Mouse (Mus musculus): Measurements from ENCODE around the gene Dhcr24.

Gene Dhcr24

DNA sequence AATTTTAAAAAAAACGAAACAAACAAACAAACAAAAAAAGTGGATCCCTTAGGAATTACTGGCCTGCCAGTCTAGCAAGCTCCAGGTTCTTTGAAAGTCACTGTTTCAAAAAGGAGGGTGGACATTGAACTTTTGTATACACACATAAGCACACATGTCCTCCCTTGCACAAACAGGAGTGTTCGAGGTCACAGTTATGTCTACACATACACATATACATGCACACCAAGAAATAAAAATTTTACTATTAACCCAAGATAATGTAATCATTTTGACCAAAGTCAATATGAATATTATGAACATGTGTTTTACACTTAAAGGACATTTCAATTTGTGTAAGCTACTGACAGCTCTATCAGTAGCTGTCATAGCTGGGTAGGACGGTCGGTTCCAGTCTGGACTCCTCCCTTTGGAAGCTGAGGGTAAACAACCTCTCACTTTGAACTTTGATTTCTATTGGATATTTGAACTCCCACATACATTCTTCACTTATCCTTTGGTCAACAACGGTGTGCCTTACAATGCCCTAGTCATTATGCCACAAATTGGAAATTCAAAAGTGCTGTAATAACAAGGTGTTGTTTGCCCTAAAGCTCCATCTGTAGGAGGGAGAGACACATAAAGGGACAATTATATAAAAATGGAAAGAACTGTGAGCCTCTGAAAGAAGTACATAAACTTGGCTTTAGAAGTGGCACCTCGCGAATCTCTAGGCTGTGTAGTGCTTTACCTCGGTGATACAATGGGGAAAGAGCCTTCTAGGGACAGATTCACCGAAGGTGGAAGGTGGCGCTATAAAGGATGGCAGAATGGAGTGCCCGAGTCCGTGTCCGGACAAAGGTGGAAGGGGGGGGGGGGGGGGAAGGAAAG is 1.3 kb upstream of the Dhcr24 start:
- intact Hi-C loops (cut with DNase I): no loop called here

GRCm38 (mm10) chr4:106560213-106560845 is 509 bp upstream of the Dhcr24 start:
- intact Hi-C loops (cut with DNase I): no loop called here

DNA sequence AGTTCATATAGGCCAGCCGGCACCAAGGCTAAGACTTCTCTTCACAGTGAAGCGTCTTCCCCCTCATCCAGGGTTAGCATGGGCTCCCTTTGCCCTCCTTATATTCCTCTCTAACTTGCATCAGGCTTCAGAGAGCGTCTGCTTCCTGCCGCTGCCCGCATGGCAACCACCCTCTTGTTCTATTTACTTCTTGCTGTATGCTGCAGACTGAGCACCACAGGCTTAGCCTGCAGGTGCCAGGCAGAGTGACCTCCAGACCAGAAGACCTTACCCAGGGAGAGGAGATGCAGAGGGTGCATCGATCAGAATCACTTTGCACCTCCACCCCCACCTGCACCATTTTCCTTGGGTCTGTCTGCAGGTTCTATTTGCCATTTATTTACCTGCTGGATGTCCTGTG is 1.2 kb downstream of the Dhcr24 start:
- intact Hi-C loops (cut with DNase I): no loop called here

DNA sequence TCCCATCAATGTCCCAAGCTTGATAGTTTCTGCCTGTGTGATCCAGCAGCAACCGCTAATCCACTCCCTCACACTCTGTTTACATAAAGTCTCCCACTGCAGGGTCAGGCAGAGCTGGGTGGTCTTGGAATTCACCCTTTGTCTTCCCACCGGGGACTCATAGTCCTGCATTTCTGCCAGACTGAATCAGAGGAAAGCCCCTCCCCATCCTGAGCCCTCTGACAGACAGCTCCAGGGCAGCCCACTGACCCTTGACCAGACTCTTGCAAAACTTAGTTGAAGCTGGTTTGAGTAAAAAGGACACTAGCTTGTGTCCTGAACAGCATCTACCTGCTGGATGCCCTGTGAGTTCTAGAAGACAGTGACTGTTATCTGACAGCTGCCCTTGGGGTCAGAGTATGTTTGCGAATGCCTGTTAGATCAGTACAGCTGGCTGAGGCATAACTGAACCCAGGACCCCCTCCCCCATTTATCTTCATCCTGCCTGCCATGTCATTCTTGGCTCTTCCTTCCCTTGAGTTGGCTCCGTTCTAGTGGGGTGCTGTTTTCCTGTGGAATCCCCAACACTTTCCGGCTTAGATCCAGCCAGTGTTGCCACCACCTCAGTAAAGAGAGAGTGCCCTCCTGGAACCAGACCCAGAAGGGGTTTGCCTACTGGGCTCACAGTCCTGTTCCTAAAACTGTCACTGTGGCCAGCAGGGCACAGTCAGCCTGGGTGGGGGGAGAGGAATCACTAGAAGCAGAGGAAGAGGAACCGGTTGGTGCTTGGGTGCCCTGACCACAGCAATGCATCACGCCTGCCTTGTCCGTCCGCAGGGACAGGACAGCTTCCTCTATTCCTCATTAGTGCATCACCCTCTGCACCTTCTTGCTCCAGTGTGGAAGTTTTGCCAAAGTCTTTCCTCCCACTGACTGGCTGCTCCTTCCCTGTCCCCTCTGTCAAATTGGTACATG is 2.3 kb downstream of the Dhcr24 start:
- intact Hi-C loops (cut with DNase I): no loop called here

DNA sequence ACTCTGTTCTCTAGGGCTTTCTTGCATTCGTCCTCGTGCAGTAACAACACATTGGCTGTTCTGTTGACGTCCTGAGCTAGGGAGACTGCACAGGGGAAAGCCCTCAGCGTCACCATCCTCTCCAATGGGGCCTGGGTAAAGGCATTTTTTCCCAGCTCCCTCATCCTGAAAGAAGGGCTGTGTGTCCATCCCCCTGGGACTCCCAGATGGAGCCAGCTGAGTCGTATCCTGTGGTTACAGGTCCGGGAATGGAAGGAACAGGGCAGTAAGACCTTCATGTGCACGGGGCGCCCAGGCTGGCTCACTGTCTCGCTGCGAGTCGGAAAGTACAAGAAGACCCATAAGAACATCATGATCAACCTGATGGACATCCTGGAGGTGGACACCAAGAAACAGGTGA is 3.3 kb downstream of the Dhcr24 start:
- intact Hi-C loops (cut with DNase I): no loop called here

- intact Hi-C loops (cut with DNase I): loop anchor here (5.0 kb wide), 1 partner anchor 37 kb away; no protein-coding TSS in a partner anchor
Observed at GRCm38 (mm10) chr4:106569680-106570079, 8.8 kb downstream of the Dhcr24 start.

GRCm38 (mm10) chr4:106571081-106571724 is 10.4 kb downstream of the Dhcr24 start:
- intact Hi-C loops (cut with DNase I): loop anchor here (5.0 kb wide), 1 partner anchor 39 kb away; no protein-coding TSS in a partner anchor

DNA sequence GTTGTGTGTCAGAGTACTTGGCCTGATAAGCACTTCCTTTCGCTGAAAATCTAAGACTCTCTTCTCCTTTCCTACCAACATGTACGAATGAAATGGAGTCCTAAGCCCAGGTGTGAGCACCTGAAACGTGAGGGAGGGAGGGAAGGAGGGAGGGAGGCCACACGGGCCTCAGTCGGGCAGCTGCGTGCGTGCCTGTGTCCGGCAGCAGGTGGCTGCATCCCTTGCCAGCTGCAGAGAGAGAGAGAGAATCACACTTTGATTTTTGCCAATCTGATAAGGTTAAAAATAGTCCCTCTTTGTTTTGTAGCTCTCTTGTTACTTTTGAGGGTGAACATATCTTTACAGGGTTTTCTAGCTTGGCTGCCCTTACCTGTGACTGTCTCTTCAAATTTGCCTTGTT is 14.2 kb downstream of the Dhcr24 start:
- intact Hi-C loops (cut with DNase I): no loop called here

GRCm38 (mm10) chr4:106577511-106577910 is 16.7 kb downstream of the Dhcr24 start:
- intact Hi-C loops (cut with DNase I): no loop called here

DNA sequence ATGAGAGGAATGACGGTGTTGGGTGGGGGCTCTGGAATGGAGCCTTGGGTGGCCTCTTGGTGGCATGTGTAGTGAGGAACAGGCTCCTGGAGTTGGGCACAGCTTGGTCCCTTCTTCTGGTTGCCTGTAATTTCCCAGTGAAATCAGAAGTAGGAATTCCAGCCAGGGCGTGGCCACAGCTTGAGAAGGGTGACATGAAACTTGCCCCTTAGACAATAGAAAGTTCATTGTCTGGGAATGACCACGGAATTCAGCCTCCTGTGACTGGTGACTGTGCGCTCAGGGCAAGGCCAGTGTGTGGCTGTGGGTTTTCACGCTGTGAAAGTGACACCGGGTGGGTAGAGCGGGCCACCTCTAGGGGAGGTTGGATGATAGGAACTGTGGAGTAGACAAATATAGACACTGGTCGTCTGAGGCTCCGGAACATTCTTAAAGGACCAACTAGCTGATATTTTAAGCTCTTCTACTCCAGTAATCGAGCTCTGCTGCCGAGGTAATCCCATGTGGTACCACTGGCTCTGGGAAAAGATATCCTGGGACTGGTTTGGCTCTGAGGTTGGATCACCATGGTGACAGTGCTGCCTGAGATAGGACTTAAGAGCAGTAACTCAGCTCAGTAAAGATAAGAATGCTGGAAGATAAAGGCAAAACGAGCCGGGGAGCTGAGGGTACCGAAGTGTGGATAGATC is 20.5 kb downstream of the Dhcr24 start:
- intact Hi-C loops (cut with DNase I): no loop called here

GRCm38 (mm10) chr4:106581865-106582204 is 21.0 kb downstream of the Dhcr24 start:
- intact Hi-C loops (cut with DNase I): no loop called here

DNA sequence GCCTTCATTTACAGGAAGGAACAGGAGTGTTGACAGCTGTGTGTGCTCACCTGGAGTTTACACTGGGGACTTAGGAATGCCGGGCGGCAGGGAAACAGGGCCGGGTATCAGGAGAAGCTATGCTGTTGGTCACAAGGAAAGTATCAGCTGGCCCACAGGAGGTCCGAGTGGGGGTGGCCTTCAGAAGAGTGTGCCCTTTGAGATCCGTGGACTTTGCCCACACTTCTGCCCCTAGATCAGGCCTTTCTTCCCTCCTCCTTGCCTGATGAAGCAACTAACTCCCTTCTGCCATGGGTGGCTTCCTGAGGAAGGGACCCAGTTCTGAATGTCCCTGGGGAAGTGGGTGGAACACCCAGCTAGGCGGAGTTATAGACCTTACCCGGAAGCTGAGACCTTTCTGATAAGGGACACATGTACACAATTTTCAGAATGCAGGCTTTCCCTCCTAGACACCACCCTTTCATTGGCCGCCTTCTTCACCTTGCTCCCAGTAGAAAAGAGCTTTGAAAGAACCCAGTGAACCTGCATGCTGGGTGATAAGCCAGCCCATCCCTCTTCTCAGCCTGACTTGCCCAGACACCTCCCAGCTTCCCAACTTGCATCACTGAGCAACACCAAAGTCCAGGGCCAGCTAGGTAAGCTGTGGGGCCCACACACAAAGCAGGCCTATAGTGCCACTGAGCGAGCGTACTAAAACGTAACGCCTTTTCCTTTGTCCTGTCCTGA is 21.8 kb downstream of the Dhcr24 start:
- intact Hi-C loops (cut with DNase I): no loop called here

GRCm38 (mm10) chr4:106584665-106585064 is 23.8 kb downstream of the Dhcr24 start:
- intact Hi-C loops (cut with DNase I): no loop called here

DNA sequence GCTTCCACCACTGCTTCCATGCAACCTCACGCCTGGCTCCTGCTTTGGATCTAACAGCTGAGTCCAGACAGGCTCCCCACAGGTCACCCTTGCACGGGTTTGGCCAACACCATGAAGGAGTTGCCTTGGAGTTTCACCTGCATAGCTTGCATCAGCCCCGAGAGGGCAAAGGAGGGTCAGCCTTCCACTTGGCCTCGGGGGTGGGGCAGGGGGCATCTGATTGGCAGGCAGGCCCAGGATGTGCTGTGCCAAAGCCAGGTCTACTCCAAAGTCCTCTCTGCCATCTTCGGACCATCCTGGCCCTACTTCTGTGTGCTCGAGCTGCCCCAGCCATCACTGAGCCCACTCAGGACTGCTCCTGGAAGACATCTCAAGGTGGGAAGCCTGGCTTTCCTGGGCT is 26.2 kb downstream of the Dhcr24 start:
- intact Hi-C loops (cut with DNase I): no loop called here

DNA sequence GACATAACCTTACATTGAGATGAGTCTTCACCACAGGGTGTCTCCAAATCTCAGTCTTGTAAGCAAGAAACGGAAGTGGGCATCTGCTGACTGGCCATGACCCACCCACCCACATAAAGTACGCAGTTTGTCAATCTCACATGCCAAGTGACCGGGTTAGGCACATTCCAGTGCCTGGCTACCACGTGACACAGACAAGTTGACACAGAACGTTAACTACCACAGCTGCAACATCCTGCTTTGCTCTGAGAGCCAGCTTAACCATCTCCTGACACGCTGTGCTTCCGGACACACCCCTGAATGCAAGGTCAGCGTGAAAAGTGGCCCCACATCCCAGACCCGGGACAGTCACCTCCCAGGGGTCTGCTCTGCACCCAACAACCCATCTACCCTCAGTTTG is 29.3 kb downstream of the Dhcr24 start:
- intact Hi-C loops (cut with DNase I): no loop called here

- intact Hi-C loops (cut with DNase I): no loop called here
Observed at GRCm38 (mm10) chr4:106590871-106591270, 30.0 kb downstream of the Dhcr24 start.

DNA sequence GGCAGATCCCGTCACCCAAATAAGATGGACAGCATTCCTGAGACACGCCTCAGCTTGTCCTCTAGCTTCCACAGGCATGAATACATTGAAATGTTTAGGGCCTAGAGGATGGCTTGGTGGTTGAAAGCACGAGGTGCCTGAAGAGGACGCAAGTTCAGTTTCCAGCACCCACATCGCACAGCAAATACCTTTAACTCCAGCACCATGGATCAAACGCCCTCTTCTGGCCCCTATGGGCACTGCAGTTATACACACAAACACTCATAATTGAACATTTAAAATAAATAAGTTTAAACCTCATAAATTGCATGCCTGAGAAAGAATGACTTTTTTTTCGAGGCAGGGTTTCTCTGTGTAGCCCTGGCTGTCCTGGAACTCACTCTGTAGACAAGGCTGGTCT is 32.8 kb downstream of the Dhcr24 start:
- intact Hi-C loops (cut with DNase I): no loop called here

DNA sequence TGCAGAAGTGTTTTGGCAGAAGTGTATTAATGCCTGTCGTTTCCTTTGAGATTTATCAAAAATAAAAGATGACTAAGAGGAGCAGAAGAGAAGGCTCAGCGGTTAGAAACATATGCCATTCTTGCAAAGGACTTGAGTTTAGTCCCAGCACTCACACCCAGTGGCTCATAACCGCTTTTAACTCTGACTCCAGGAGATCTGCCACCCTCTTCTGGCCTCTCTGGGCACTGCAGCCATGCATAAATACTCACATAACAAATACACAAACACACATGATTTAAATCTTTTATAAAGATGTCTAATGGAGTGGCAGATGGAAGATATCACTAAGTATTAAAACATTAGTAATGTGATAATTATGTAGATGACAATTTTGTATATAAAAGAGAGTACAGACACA is 35.4 kb downstream of the Dhcr24 start:
- intact Hi-C loops (cut with DNase I): no loop called here

- intact Hi-C loops (cut with DNase I): no loop called here
Observed at GRCm38 (mm10) chr4:106597055-106597454, 36.2 kb downstream of the Dhcr24 start.

- intact Hi-C loops (cut with DNase I): no loop called here
Observed at GRCm38 (mm10) chr4:106597741-106598140, 36.9 kb downstream of the Dhcr24 start.

Data from adrenal gland (tissue).